Comparison of ENCODE assay signal across 9 mouse cellular contexts in genomic region chr14:57981720-57982418, GRCm38 (mm10). TPM values are rescaled to one million over a fixed set of nuclear protein-coding genes. Genes with fewer than 3 reads are reported as not detected.
DNase-seq lines count a peak whose midpoint lies in the region; ATAC-seq lines count a peak whose summit lies in the region.
"Had no signal": no experiment of that assay in that cellular context is flagged by ENCODE, and none has a peak within 500 bp of the region (broad histone marks: within the 10 kb centered on the region; RNA-seq: fewer than 3 reads in every experiment).

No protein-coding gene starts in this region.

- H3K4me2 ChIP-seq in heart, embryonic 13.5 days, result peak overlapping the region; percentile 34
- H3K4me2 ChIP-seq in hindbrain, embryonic 15.5 days, result 0 out of 2 replicates have a peak overlapping the region, but pooled peaks have one; percentile 20
- peak overlapping the region; percentile 43 for H3K4me2 ChIP-seq in neural tube, embryonic 12.5 days (replicated peaks)

- peaks cover 42% of the 10 kb centered on the region for H3K4me1 ChIP-seq in heart, embryonic 13.5 days
- peaks cover 55% of the 10 kb centered on the region for H3K4me1 ChIP-seq in embryonic facial prominence, embryonic 10.5 days
- peaks cover 11% of the 10 kb centered on the region for H3K4me1 ChIP-seq in hindbrain, embryonic 15.5 days (replicated peaks)
- H3K4me1 ChIP-seq in neural tube, embryonic 12.5 days, result peaks cover 16% of the 10 kb centered on the region

- DNase-seq in heart, postnatal 25 days (ENCODE audit: low spot score), result no peak
- peak; percentile 26 for DNase-seq in embryonic facial prominence, embryonic 10.5 days (ENCODE audit: low spot score)
- no peak for DNase-seq in lung, postnatal 25 days (ENCODE audit: low spot score)
- DNase-seq in adrenal gland, postnatal 14 days, result no peak

- H3K27ac ChIP-seq in heart, embryonic 13.5 days (replicated peaks), result no peak overlapping the region
- peak overlapping the region; percentile 81 for H3K27ac ChIP-seq in embryonic facial prominence, embryonic 10.5 days (replicated peaks)
- H3K27ac ChIP-seq in hindbrain, embryonic 15.5 days (replicated peaks), result 0 out of 2 replicates have a peak overlapping the region, but pooled peaks have one; percentile 30
- no peak overlapping the region for H3K27ac ChIP-seq in neural tube, embryonic 12.5 days

- intact Hi-C loops in heart, postnatal 25 days (cut with DNase I), result no loop called here

- no peak for ATAC-seq in heart, embryonic 13.5 days (ENCODE audit: extremely low read depth, insufficient number of reproducible peaks, low FRiP score, low TSS enrichment)
- peak; percentile 76 for ATAC-seq in hindbrain, embryonic 15.5 days (ENCODE audit: low FRiP score, low read depth)
- peak; percentile 93 for ATAC-seq in neural tube, embryonic 12.5 days (ENCODE audit: low FRiP score, low read depth)
- no peak for ATAC-seq in monocyte, adult 5-6 weeks (replicated peaks; ENCODE audit: insufficient number of reproducible peaks, low FRiP score, low TSS enrichment, poor library complexity, severe bottlenecking)
- ATAC-seq: inflammation-experienced regulatory T-cells, adult 6 months had no signal

- no peaks in the 10 kb centered on the region for H3K9me3 ChIP-seq in heart, embryonic 13.5 days
- H3K9me3 ChIP-seq in embryonic facial prominence, embryonic 10.5 days, result no peaks in the 10 kb centered on the region
- no peaks in the 10 kb centered on the region for H3K9me3 ChIP-seq in hindbrain, embryonic 15.5 days
- no peaks in the 10 kb centered on the region for H3K9me3 ChIP-seq in neural tube, embryonic 12.5 days

- H3K4me3 ChIP-seq in heart, embryonic 13.5 days, result no peak overlapping the region
- peak overlapping the region; percentile 21; the same call in 1 of the 2 replicates for H3K4me3 ChIP-seq in embryonic facial prominence, embryonic 10.5 days
- no peak overlapping the region for H3K4me3 ChIP-seq in hindbrain, embryonic 15.5 days
- H3K4me3 ChIP-seq in neural tube, embryonic 12.5 days, result no peak overlapping the region

- peak overlapping the region; percentile 65 for H3K9ac ChIP-seq in heart, embryonic 13.5 days
- no peak overlapping the region for H3K9ac ChIP-seq in hindbrain, embryonic 15.5 days
- H3K9ac ChIP-seq in neural tube, embryonic 12.5 days, result no peak overlapping the region

- H3K27me3 ChIP-seq in heart, embryonic 13.5 days (replicated peaks), result no peaks in the 10 kb centered on the region
- H3K27me3 ChIP-seq in embryonic facial prominence, embryonic 10.5 days (replicated peaks; ENCODE audit: low read depth, poor library complexity, severe bottlenecking), result no peaks in the 10 kb centered on the region
- no peaks in the 10 kb centered on the region for H3K27me3 ChIP-seq in hindbrain, embryonic 15.5 days
- H3K27me3 ChIP-seq in neural tube, embryonic 12.5 days (replicated peaks), result no peaks in the 10 kb centered on the region

- WGBS in heart, embryonic 13.5 days, result 45% methylated on average over 14 of the region's 14 CpGs
- 38% methylated on average over 14 of the region's 14 CpGs for WGBS in embryonic facial prominence, embryonic 10.5 days
- 37% methylated on average over 14 of the region's 14 CpGs for WGBS in hindbrain, embryonic 15.5 days
- 15% methylated on average over 14 of the region's 14 CpGs for WGBS in neural tube, embryonic 12.5 days

- H3K36me3 ChIP-seq in heart, embryonic 13.5 days, result no peaks in the 10 kb centered on the region
- H3K36me3 ChIP-seq in embryonic facial prominence, embryonic 10.5 days (replicated peaks), result no peaks in the 10 kb centered on the region
- no peaks in the 10 kb centered on the region for H3K36me3 ChIP-seq in hindbrain, embryonic 15.5 days
- H3K36me3 ChIP-seq in neural tube, embryonic 12.5 days, result no peaks in the 10 kb centered on the region

RNA-seq across cellular contexts. Expression of gene Micu2, which starts 17.2 kb away (rescaled TPM):
- polyA plus RNA-seq in heart, embryonic 13.5 days (2015; fragmentation: Nextera tagmentation; extraction: Ambion mirVana), result 82.8 and 92.5 TPM in 2 replicates
- total RNA-seq in heart, postnatal 25 days (2021), result 10 to 100 TPM; 63.4 to 65.6 TPM
- polyA plus RNA-seq in embryonic facial prominence, embryonic 10.5 days (2016; fragmentation: Nextera tagmentation; extraction: Ambion mirVana), result 63.0 and 63.1 TPM in 2 replicates
- 68.2 and 70.5 TPM in 2 replicates for polyA plus RNA-seq in hindbrain, embryonic 15.5 days (2015; fragmentation: Nextera tagmentation; extraction: Ambion mirVana)
- polyA plus RNA-seq in neural tube, embryonic 12.5 days (2016; fragmentation: Nextera tagmentation; extraction: Ambion mirVana), result 67.3 and 70.9 TPM in 2 replicates
- total RNA-seq in monocyte, adult 5-6 weeks (2017), result 110 to 135 TPM (median 128 TPM) in 3 replicates
- 49.2 and 52.4 TPM in 2 replicates for total RNA-seq in adrenal gland, postnatal 14 days (2021)

Comparison
In these comparisons a context has a peak if more than half of its experiments do, and no peak if none do; other contexts are left out.
1. ATAC-seq: peak in hindbrain, embryonic 15.5 days (single experiment) and neural tube, embryonic 12.5 days (single experiment); none in heart, embryonic 13.5 days (single experiment) and monocyte, adult 5-6 weeks (single experiment).
2. H3K27ac ChIP-seq: peak in embryonic facial prominence, embryonic 10.5 days (single experiment) and hindbrain, embryonic 15.5 days (single experiment); none in heart, embryonic 13.5 days (single experiment) and neural tube, embryonic 12.5 days (single experiment).
3. Peak in every context shown above with its lines, with median percentiles within 50 percentile points of each other: H3K4me2 ChIP-seq.